Mouse (Mus musculus) CD4-positive, CD25-positive, alpha-beta regulatory T cell, adult 2 months (primary cell): ENCODE data around the gene Fgf8.

Experiments
- DNase-seq: peaks from one replicate; pipeline ENCODE4 v3.0.0-alpha.2; 2012; ENCODE audit warnings: low read depth, low spot score

Fgf8 gene

DNA sequence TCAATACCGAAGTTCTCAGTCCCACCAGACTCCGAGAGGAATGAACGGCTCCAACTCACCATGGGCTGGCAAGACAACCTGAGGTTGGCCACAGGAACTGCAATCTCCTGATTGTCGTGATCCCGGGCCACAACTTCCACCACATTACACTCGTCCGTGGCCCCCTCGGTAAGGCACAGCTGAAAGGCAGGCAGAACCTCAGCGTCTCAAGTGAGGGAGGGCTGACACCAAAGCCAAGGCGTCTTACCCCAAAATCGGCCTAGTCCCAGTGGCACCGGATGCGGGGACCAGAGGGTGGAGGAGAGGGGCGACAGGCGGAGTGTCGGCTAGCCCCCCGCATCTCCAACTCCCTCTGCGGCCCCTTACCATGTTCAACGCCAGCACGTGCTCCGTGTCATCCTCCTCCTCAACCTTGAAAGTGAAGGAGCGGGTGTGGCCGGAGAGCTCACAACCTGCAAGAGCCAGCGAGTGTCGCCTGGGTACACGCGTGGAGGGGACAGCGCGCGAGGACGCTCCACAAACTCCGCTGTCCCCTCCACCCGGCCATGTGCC, 6.1 kb upstream of the Fgf8 start:
- DNase-seq, result peak; percentile 52

DNA sequence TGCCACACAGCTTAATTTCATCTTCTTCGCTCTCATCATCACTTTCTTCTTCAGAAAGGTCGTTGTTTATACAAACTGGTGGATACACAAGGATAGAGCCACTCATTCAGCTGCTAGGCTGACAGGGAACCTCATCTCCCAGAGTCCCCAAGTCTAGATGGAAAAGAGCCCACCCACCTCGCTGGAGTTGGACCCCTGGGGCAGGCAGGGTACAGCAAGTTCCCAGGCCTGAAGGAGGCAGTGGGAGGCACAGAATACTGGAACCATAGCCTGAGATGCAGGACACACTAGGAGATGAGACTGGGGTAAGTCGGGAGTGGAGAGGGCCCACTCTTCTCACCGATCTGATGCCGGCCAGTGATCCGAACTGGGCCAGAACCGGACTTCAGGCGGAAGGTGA, 5.5 kb upstream of the Fgf8 start:
- no peak for DNase-seq

DNA sequence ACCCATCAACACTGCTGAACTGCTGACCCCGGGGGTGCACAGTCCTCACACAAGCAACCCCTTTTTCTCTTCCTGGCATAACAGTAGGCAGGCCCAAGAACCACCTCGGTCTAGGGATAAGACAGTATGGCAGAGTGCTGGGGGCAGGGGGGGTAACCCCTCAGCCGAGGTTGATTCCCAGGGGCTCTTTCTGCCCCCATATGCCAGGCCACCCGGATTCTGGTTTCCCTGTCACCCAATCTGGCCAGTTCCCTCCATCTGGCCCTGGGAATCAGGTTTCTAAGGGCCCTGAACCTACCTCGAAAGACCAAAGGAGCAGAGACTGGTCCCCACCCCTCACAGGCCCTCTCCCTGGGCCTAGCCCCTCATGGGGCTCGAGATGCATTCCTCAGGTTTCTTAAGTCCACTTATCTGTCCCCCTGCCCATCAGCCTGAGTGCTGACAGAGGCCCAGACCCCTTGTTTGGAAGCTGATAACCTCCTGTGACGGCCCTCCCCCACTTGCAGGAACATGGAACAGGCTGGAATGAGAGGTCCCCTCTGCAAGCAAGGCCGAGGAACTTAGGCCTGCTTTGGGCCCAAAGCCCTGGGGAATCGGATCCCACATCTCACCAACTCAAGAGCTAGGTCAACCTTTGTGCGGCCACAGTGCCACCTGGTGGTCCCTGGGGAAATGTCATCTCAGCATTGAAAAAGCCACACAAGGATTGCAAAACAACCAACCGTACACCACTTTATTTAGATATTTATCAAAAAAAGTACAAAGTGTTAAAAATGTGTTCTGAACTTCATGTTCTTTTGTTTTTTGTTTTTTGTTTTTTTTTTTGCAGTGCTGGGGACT, 4.5 kb upstream of the Fgf8 start:
- peak; percentile 92 for DNase-seq

DNA sequence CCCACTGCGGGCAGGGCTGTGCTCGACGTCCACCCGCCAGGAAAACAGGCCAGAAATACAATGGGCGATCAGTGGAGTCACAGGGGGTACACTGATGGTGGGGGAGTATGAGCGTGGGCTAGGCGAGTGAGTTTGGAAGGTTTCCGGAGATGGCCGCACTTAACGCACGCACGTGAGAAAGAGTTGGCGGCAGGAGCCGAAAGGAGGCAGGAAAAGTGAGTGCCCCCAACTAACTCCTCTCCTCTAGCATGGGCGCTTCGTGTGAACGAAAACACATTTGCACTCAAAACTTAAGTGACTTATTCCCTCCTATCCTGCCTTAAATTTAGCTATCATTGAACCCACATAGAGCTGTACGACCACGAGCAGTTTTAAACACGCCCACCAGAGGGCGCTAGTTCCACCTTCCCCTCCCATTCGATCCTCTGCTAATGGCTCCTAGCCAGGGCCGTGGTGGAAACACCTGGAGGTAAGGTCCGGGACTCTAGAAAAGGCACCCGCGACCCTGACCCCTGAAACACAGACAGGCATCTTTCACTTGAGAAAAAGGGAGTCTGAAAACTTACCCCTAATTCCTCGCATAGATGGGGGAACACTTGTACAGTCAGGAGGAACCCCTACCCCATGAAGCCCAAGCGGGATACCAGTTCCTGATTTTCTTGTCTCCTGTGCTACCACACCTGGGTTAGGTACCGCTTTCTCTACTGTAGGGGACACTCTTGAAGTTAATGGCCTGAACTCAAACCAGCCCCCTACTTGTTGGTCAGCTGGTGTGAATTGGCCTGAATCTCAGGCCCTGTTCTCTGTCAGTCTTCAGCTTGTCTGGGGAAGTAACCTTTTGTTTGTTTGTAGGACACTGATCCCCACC, 3.7 kb upstream of the Fgf8 start:
- peak; percentile 91 for DNase-seq

DNA sequence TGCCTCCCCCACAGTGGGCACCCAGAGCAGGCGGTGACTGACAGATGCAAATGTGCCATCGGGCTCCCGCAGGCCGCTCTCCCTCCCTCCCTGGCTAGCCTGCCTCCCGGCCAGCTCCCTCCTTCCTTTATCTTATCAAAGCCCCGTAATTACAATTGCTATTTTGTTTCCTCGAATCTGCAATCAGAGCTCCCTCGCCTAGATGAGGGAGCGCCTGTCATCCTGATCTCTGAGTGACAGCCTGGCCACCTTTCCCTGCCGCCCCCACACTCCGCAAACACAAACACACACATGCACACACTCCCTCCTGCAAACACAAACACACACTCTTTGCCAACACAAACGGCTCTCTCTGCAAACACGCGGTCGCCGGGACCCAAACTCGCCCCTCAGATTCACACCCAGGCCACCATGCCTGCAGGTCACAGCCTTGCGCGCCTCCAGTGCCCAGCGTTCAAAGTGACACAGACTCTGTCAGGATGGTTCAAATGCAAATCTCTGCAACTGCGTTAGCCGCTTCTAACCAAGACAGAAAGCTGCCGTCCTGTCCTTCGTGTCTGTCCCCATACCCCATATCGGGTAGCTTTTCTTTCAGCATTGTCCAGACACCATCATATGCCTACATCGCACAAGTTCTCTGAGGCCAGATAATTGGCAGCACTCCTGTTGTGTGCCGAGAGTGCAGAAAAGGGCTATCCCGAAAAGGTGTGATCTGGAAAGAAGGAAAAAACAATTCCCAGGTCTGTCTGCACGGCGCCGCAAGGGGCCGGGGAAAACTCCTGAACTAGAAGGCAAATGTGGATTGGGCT, 2.8 kb upstream of the Fgf8 start:
- no peak for DNase-seq

GRCm38 (mm10) chr19:45743619-45744018, 904 bp upstream of the Fgf8 start:
- no peak for DNase-seq

DNA sequence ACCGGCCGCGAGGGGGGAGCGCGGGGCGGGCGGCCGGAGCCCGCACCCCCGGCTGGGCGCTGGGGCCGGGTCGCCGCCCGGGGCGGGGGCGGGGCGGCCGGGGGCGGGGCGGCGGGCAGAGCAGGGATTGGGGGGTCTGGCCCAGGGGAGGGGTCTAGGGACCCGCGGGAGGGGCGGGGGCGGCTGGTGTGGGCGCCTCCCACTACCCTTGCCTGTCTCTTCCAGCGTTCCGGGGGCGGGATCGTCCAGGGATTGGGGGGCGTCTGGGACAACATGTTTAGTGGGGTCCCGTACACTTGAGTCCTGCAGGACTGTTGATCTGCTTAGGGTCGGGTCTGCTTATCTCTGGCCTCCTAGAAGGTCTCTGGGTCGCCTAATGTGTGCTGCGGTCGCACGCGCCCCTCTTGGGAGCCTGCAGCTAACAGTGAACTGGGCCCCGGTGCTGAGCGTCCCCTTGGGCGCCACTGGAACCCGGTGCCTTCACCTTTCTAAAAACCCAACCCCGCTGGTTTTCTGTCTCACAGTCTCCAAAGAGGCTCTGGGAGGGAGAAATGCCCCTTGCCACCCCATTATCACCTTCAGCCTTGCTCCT, 365 bp upstream of the Fgf8 start:
- no peak for DNase-seq

- DNase-seq, result peak; percentile 24
Observed at GRCm38 (mm10) chr19:45741431-45742217, 1.1 kb downstream of the Fgf8 start.

DNA sequence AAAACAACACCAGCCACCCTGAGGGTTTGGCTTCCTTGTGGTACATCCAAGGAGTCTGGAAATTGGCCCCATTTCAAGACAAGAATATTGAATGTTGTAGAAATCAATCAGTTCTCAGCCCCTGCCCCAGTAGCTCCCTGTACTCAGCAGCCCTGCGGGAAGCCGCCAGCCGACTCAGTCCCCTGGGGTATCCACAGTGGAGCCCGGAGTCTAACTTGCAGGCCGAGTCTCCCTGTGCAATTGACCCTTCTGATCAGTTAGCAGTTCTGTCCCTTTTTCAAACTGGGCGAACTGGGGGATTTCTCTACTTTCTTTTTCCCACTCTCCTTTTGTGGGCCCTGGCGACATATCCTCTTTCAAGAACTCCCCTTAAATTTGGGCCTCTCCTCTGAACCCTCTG, 1.9 kb downstream of the Fgf8 start:
- DNase-seq, result no peak

GRCm38 (mm10) chr19:45740233-45740632, 2.5 kb downstream of the Fgf8 start:
- no peak for DNase-seq

GRCm38 (mm10) chr19:45738521-45738920, 4.2 kb downstream of the Fgf8 start:
- DNase-seq, result no peak

GRCm38 (mm10) chr19:45737846-45738484, 4.8 kb downstream of the Fgf8 start:
- no peak for DNase-seq

- no peak for DNase-seq
Observed at GRCm38 (mm10) chr19:45737208-45737845, 5.4 kb downstream of the Fgf8 start.

DNA sequence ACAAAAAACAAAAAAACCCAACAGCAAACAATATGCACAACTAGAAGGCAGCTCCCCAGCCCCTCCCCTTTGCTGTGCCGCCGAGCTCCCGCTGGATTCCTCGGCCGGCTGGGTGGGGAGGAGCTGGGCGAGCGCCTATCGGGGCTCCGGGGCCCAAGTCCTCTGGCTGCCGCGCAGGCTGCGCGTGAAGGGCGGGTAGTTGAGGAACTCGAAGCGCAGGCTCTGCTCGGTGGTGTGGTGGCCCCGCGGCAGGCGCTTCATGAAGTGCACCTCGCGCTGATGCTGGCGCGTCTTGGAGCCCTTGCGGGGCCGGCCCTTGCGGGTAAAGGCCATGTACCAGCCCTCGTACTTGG, 5.9 kb downstream of the Fgf8 start:
- peak; percentile 53 for DNase-seq

DNA sequence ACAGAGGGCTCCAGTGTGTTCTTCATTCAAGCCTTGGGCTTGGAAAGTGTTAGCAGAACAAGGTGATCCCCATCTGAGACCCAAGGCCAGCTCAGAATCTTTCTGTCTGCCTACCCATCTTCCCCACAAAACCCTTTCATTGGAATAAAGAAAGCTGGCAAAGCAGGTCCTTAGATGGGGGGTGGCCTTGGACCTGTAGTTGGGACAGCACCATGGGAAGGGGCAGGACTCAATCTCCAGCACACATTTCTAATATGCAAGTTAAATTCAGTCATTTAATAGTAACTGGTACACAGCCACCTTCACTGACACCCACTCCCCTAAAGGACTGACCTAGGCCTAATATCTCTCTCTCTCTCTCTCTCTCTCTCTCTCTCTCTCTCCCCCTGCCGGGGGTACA, 6.5 kb downstream of the Fgf8 start:
- DNase-seq, result no peak

DNA sequence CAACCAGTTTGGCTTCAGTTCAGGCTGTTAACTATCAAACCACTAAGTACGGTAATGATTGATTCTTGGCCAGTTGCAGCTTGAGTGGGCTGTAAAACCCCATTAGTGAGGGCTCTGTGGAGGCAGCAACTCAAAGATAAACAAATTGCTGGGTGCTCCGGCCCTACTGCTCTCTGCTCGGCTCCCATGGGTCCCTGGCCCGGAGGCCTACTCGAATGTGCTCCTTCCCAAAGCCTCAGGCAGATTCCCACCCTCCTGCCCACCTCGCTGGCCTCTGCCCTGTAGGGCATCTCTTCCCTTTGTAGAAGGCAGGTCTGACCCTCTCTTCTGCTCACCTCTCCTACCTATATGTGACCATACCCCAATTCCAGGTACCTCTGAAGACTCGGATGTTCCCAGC, 8.0 kb downstream of the Fgf8 start:
- DNase-seq, result no peak

DNA sequence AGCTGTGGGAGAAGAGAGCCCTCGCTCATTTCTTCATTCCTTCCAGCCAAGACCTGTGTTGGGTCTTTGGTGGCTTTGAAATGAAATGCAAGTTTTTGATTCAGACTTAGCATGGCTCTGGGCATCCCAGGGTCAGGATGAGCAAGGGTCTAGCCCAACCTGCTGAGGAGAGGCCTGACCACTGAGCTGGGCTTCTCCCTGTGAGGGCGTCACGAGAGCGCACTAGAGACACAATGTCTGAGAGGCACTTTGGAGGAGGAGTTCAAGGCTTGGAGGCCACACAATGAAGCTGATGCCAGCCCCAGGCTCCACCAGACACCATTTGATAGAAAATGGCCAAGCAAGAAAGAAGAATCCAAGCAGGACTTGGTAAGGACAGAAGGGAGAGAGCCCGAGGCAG, 8.5 kb downstream of the Fgf8 start:
- DNase-seq, result no peak

DNA sequence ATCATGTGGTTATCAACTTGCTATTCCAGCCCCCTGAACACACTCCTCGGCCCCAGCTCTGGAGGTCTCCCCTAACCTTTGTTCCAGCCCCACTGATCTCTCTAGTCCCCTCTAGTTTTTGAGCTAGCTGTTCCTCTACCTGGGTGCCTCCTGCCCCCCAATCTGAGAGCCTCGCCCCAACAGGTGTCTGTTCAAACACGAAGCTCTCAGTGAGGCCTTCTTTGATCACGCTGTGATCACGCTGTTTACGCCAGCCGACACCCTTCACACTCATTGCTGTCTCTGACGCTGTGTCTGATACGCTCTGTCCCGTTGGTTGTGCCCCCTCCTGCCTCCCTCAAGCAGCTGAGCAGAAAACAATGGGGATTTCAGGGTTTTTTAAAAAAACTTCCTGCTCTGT, 9.2 kb downstream of the Fgf8 start:
- DNase-seq, result no peak

- no peak for DNase-seq
Observed at GRCm38 (mm10) chr19:45731658-45732057, 11.1 kb downstream of the Fgf8 start.

DNA sequence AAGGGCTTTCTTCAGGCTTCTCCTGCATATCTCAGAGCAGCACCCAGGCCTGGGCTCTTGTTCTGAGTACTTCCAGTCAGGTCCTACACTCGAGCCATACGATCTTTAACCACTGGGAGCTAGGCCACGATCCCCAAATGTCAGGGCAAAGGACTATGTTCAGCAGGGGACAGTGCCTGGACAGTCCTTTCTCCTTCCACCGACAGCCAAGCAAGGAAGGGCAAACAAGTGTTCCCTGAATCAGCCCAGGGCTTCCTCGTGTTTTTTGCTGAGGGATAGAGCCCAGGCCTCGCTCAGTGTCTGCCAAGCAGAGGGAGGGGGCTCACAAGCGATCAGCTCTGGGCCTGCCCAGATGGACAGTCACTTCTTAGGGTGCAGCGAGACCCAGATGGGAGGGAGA, 12.7 kb downstream of the Fgf8 start:
- no peak for DNase-seq
